Mouse (Mus musculus) heart, postnatal 0 days (tissue): ENCODE measurements around the gene Trmt112. TPM values are rescaled to one million over a fixed set of nuclear protein-coding genes. Genes with fewer than 3 reads are reported as not detected.
"Not testable (repeated sequence)": the region's sequence is repeated elsewhere in the genome, so short reads cannot be mapped to it uniquely, and the experiment has no call there.

Experiments used
- ATAC-seq: fragments of 200-750 bp; cut with Nextera tagmentation; 2 replicates; pipeline ENCODE4 v1.8.0; 2017; ENCODE audit warnings: low read depth, moderate number of reproducible peaks, moderate library complexity; ENCODE audit not compliant: insufficient read depth
- DNase-seq: peaks from one replicate; pipeline ENCODE4 v3.0.0-alpha.2; 2016; ENCODE audit warnings: low spot score
- H3K27ac ChIP-seq: fragments of 300-500 bp; sonication (generic); 2 replicates; pipeline ENCODE4 v1.5.1; 2014; ENCODE audit warnings: low read depth, mild to moderate bottlenecking
- H3K27me3 ChIP-seq: fragments of 300-500 bp; sonication (generic); 2 replicates; pipeline ENCODE4 v1.6.1; 2014; ENCODE audit warnings: low read length, mixed read lengths; ENCODE audit not compliant: control insufficient read depth, insufficient read depth
- H3K36me3 ChIP-seq: fragments of 300-500 bp; sonication (generic); replicated peaks from 2 replicates; pipeline ENCODE4 v1.6.1; 2014; ENCODE audit warnings: low read length, mixed read lengths; ENCODE audit not compliant: control insufficient read depth, insufficient read depth
- H3K4me1 ChIP-seq: fragments of 300-500 bp; sonication (generic); 2 replicates; pipeline ENCODE4 v1.6.1; 2014; ENCODE audit warnings: antibody characterized with exemption; ENCODE audit not compliant: control insufficient read depth, insufficient read depth
- H3K4me2 ChIP-seq: fragments of 300-500 bp; sonication (generic); 2 replicates; pipeline ENCODE4 v1.6.1; 2014; ENCODE audit warnings: low read depth, mild to moderate bottlenecking, low read length, moderate library complexity
- H3K4me3 ChIP-seq: fragments of 300-500 bp; sonication (generic); 2 replicates; pipeline ENCODE4 v1.5.1; 2014; ENCODE audit warnings: low read depth, low read length
- H3K9ac ChIP-seq: fragments of 300-500 bp; sonication (generic); replicated peaks from 2 replicates; pipeline ENCODE4 v1.6.1; 2014; ENCODE audit warnings: low read depth, low read length, mixed read lengths
- H3K9me3 ChIP-seq: fragments of 300-500 bp; sonication (generic); replicated peaks from 2 replicates; pipeline ENCODE4 v1.6.1; 2016; ENCODE audit warnings: low read length; ENCODE audit not compliant: control insufficient read depth
- CTCF ChIP-seq: IDR thresholded peaks from 2 replicates; pipeline ENCODE4 v1.5.1; 2016; ENCODE audit warnings: antibody characterized with exemption, control low read depth, low read depth
- EP300 ChIP-seq: IDR thresholded peaks from 2 replicates; pipeline ENCODE4 v1.6.1; 2016; ENCODE audit warnings: antibody characterized with exemption, low read depth
- WGBS: fragments of 180-500 bp; shearing (Covaris S2); extraction: QIAGEN DNeasy Blood & Tissue Kit; methylation state at CpG from one replicate; pipeline ENCODE4 v1.1.7; 2014; 5-methylcytosine and 5-hydroxymethylcytosine counted together
- polyA plus RNA-seq: library from polyadenylated mRNA; unstranded; fragments of >200 nt; fragmentation: Nextera tagmentation; extraction: Ambion mirVana; gene quantifications from 2 replicates; pipeline ENCODE4 v1.2.1, GENCODE M21; 2015
- total RNA-seq: library from RNA; depleted of rRNA; stranded (reverse); fragments of >200 nt; gene quantifications from 2 replicates; pipeline ENCODE4 v1.2.3, GENCODE M21; 2014; ENCODE audit warnings: low replicate concordance

Trmt112 gene
- total and polyA plus RNA-seq, 2 experiments from 2014 or later = 57.6 to 61.9 TPM

DNA sequence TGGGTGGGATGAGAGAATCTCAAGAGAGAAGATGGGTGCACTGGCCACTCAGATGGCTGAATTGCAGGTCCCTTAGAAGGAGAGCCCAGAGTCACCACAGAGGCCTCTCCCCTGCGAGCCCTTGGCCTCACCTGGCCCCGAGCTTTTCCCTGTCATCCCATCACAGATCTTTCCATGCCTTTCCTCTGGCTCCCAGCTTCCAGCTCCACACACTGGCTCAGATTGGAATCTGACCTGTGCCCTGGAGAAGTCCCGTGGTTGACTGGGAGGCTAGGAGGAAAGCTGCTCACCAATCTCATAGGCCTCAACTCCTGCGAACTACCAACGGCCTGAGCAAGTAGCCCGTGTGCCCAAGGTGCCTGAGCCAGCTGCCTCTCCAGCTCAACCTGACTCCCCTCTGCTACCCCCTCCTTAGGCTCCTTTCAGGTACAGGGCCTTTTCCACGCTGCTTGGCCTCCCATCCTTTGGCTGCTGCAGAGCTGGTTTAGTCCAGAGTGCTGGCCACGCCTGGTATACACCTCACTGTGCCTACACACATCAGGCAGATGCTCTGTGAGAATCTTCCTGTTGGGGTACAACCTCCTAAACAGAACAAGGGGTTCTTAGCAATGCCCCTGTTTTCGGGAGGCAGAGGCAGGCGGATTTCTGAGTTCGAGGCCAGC is 3.9 kb upstream of the Trmt112 start:
- DNase-seq (no peak), ATAC-seq (no peak)
- TF ChIP-seq CTCF (no peak), EP300 (no peak)
- Histone ChIP-seq H3K4me1 (peaks cover 12% of the 10 kb centered on the region), H3K27me3 (no peaks in the 10 kb centered on the region), H3K9ac (no peak overlapping the region), H3K27ac (no peak overlapping the region), H3K4me3 (no peak overlapping the region), H3K36me3 (peaks cover 24% of the 10 kb centered on the region), H3K9me3 (no peaks in the 10 kb centered on the region), H3K4me2 (no peak overlapping the region)
- 94% methylated on average over 11 of the region's 11 CpGs for WGBS

DNA sequence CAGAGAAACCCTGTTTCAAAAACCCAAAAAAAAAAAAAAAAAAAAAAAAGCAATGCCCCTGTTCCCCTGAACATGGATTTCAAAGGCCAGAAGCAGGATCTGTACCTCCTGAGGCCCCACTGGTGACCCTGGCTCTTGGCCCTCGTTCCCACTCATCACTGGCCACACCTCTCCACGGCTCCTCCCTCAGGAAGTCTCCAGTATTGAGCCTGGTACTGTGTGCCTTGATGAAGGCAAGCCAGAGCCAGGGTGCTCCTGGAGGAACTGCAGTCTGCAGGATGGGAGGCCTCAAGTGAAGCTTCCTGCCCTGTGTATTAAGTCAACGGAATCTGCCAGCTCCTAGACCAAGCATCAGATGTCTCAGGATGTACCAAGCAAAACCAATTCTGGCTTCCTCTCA is 3.3 kb upstream of the Trmt112 start:
- ATAC-seq = no peak
- Histone ChIP-seq H3K36me3 (peaks cover 27% of the 10 kb centered on the region), H3K27me3 (no peaks in the 10 kb centered on the region), H3K4me3 (no peak overlapping the region), H3K9ac (no peak overlapping the region), H3K9me3 (no peaks in the 10 kb centered on the region), H3K27ac (no peak overlapping the region), H3K4me1 (peaks cover 12% of the 10 kb centered on the region), H3K4me2 (no peak overlapping the region)
- no peak for DNase-seq
- 75% methylated on average over 3 of the region's 3 CpGs for WGBS
- no peak for TF ChIP-seq CTCF
- TF ChIP-seq EP300 = no peak

DNA sequence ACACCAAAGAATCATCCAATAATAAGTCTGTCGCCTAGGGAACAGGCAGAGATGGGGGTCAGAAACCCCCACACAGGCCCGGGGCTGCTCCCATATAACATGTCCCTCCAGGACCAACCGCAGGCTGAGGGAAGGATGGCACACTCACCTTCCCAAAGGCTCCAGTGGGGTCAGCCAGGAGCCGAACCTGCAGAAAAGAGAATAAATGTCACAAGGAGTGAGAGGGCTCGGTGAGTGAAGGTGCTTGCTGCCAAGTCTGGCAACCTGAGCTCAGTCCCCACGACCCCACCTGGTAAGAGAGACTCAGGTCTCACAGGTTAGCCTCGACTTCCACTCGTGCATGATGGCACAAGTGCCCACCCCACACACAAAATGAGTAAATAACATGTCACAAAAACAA is 2.4 kb upstream of the Trmt112 start:
- TF ChIP-seq CTCF = no peak
- no peak for TF ChIP-seq EP300
- Histone ChIP-seq H3K4me3 (no peak overlapping the region), H3K4me1 (peaks cover 12% of the 10 kb centered on the region), H3K36me3 (peaks cover 36% of the 10 kb centered on the region), H3K27me3 (no peaks in the 10 kb centered on the region), H3K9ac (no peak overlapping the region), H3K27ac (no peak overlapping the region), H3K9me3 (no peaks in the 10 kb centered on the region), H3K4me2 (no peak overlapping the region)
- ATAC-seq (no peak), DNase-seq (no peak)
- WGBS = 90% methylated on average over 8 of the region's 8 CpGs

DNA sequence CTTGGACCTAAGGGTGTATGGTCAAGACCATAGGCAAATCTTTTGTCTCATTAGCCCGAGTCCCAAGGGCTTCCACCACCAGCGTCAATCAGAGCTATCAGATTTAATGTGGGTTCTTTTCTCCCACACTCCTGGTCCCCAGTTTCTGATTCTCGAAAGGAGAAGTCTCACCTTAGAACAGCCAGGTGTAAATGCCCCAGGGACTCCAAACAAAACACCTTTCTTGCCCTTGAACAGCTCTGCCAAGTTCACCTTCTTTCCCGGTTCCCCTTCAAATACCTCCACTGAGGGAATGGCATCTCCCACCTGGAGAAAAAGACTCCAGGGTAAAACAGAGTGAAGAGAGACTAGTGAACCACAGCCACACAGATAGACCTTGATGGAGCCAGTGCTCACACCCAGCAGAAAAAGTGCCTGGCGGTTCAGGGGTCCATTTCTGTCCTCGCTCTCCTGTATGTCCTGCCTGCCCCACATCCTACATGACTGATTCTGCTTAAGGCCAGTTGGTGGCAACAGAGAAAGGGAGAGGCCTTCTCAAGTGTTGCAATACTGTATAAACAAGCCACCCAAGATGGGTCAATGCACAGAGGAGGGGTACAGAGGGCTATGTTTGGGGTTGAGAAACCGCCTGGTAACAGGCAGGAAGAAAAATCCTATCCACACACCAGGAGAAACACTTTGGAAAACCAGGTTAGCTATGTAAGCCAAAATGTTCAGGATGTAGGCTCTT is 1.5 kb upstream of the Trmt112 start:
- H3K36me3 ChIP-seq = peaks cover 45% of the 10 kb centered on the region
- no peaks in the 10 kb centered on the region for H3K27me3 ChIP-seq
- peaks cover 12% of the 10 kb centered on the region for H3K4me1 ChIP-seq
- H3K4me2 ChIP-seq = peak overlapping the region; percentile 73
- no peak for TF ChIP-seq EP300
- no peak for TF ChIP-seq CTCF
- H3K9ac ChIP-seq = peak overlapping the region; percentile 66
- ATAC-seq (no peak), DNase-seq (no peak)
- WGBS = 78% methylated on average over 7 of the region's 7 CpGs
- no peak overlapping the region for H3K27ac ChIP-seq
- H3K4me3 ChIP-seq = peak overlapping the region; percentile 71
- H3K9me3 ChIP-seq = no peaks in the 10 kb centered on the region

DNA sequence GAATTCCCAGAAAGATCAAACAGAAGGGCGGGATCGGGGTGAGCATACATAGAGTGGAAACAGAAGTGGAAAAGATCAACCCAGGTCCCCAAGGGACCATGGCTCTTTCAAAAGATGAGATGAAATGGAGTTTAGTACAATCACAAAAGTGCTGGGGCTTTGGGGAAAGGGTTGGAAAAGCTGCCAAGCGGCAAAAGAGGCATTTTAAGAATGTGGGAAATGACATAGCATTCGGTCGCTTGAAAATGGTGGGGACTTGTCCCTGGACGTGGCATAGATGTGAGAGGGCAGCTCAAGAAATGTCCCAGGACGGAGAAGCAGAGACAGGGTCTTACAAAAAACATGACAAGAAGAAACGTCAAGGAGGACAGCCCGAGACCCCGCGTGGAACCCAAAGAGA is 477 bp upstream of the Trmt112 start:
- Histone ChIP-seq H3K9ac (peak overlapping the region; percentile 66), H3K4me1 (peaks cover 12% of the 10 kb centered on the region), H3K4me2 (peak overlapping the region; percentile 73), H3K4me3 (peak overlapping the region; percentile 71), H3K36me3 (peaks cover 54% of the 10 kb centered on the region), H3K27me3 (no peaks in the 10 kb centered on the region), H3K9me3 (no peaks in the 10 kb centered on the region), H3K27ac (peak overlapping the region; percentile 99)
- DNase-seq (no peak), ATAC-seq (peak; percentile 0)
- TF ChIP-seq CTCF (no peak), EP300 (no peak)
- 3% methylated on average over 11 of the region's 11 CpGs for WGBS

DNA sequence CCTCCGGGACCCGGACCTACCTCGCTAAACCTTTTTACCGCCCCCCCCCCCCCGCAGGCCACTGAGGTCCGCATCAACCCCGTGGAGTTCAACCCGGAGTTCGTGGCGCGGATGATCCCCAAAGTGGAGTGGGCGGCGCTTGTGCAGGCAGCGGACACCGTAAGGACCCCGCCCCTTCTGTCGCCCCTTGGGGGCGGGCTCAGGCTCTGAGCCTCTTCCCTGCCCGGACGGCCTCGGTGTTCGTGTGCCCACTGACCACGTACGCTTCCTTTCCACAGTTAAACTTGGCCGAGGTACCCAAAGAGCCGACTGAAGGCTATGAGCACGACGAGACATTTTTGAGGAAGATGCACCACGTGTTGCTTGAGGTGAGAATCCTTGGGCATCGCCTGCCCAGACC is 808 bp downstream of the Trmt112 start:
- Histone ChIP-seq H3K27ac (peak overlapping the region; percentile 99), H3K4me3 (peak overlapping the region; percentile 71), H3K4me2 (peak overlapping the region; percentile 73), H3K36me3 (peaks cover 48% of the 10 kb centered on the region), H3K4me1 (peaks cover 12% of the 10 kb centered on the region), H3K9ac (peak overlapping the region; percentile 66)
- 1% methylated on average over 29 of the region's 30 CpGs for WGBS
- H3K27me3 ChIP-seq, H3K9me3 ChIP-seq, DNase-seq: not testable (repeated sequence)
- ATAC-seq = peak; percentile 15
